Mouse (Mus musculus) lung, postnatal 0 days (tissue): ENCODE data around the gene Sirt3.

Experiments
- CTCF ChIP-seq: IDR thresholded peaks from 2 replicates; pipeline ENCODE4 v1.5.1; 2016; ENCODE audit warnings: antibody characterized with exemption, mild to moderate bottlenecking
- EP300 ChIP-seq: IDR thresholded peaks from 2 replicates; pipeline ENCODE4 v1.6.1; 2016; ENCODE audit warnings: antibody characterized with exemption, mild to moderate bottlenecking, control low read depth

DNA sequence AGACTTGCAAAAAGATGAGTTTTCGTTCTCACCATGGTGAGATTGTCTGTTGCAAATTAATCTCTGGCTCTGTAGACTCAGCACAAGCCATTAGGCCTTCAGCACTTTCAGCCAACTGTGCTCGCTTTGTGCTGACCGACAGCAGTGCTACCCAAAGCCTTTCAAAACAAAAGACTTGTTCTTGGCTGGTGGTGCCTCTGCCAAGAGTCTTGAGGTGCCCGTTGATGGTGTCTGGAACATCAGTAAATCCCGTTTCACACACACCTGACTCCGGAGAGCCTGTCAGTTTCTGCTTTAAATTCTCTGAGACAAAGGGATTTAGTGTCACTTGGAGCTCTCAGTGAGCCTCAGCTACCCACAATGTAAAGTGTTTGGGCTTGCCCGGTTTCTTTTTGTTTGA, 11.9 kb upstream of the Sirt3 start:
- TF ChIP-seq CTCF (no peak), EP300 (no peak)
